Mouse (Mus musculus) brain, embryonic 18.5 days (tissue): ENCODE data around the gene Idh1.

Source experiments
- DNase-seq: peaks from one replicate; pipeline ENCODE4 v3.0.0-alpha.2; 2012; ENCODE audit warnings: low read depth, low spot score

Idh1 gene

DNA sequence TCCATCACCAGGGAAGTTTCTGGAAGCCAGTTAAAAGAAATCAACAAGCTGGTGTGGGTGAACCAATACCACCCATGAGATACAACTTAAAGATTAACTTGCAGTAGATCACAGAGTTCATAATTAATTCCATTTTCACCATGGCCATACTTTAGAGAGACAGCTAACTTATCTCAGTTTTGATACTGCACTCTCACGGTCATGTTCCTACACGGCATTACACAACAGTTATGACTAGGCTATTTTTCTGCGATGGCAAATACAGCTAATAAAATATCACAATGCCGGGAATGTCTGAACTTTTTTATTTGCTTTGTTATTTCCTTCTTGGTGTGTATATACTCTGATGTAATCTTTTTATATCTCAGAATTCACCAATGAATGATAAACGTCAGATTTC lies 9.4 kb downstream of the Idh1 start:
- no peak for DNase-seq

DNA sequence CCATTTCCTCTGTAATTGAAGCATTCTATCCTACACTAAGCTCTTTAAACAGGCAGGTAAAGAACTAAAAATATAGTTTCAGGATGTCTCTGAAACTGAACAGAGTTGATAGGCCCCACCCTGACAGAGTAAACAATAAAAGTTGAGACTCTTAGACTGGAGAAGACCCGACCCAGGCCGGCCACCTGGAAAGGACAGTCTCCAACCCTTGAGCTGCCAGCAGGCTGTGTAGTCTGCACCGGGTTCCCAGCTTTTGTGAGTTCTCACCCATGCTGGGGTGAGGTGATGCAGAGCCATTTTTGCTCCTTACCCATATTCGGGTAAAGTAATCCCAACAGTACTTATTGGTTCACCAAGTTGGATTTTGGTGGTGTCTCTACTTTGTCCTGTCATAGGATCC lies 10.1 kb downstream of the Idh1 start:
- no peak for DNase-seq

GRCm38 (mm10) chr1:65173716-65174115 lies 12.6 kb downstream of the Idh1 start:
- DNase-seq, result no peak

DNA sequence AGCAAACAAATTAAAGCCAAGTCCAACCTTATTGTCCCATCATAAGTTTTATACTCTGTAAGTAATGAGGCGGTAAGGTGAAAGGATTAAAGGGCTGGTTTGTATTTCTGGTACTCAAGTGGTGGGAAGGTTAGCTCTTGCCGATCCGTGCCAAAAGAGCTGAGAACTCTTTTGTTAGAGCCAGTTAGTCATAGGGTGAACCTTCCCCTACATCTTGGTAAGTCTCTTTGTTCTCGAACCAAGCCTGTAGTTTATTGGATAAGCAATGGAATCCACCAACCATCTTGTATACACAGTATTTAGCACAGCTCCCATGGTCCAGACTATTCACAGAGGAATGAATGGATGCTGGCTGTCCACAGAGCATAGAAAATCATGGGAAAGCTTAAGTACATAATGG lies 14.7 kb downstream of the Idh1 start:
- no peak for DNase-seq

- DNase-seq, result no peak
These were observed 16.4 kb downstream of the Idh1 start for GRCm38 (mm10) chr1:65169947-65170346.

- DNase-seq, result no peak
These were observed 16.8 kb downstream of the Idh1 start for GRCm38 (mm10) chr1:65169536-65169935.

DNA sequence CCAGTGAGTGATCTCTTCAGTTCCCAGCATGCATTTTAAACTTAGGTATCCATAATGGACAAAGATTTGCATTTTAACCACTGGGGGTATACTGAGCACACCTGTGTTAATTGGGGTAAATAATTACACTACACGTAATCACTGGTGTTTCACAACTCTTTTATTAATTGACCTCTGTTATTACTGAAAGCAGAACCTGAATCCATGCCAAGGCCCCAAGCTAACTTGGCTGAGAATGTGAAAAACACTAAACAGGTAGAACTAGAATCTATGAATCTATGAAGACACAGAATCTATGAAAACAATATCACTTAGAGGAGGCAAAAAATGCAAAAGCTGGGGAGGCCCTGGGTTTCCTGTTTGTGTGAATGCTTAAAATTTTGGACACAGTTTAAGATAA lies 18.8 kb downstream of the Idh1 start:
- DNase-seq, result no peak

GRCm38 (mm10) chr1:65162210-65162609 lies 24.1 kb downstream of the Idh1 start:
- DNase-seq, result no peak

DNA sequence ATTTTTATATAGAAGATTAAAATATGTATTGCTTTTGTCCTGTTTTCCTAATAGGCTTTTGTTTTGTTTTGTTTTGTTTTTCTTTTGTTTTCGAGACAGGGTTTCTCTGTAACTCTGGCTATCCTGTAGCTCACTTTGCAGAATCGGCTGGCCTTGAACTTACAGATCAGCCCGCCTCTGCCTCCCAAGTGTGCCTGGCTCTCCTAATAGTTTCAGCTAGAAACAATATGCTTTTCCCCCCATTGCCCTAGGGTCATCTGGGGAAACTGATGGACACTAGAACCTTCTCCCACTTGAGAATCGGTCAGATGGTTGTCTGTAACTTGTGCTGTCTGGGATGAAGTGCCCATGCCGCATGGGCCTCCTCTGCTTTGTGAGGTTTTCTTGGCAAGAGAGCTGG lies 30.2 kb downstream of the Idh1 start:
- no peak for DNase-seq

- DNase-seq, result no peak
These were observed 31.5 kb downstream of the Idh1 start for GRCm38 (mm10) chr1:65154814-65155213.

GRCm38 (mm10) chr1:65147971-65148370 lies 38.3 kb downstream of the Idh1 start:
- no peak for DNase-seq

DNA sequence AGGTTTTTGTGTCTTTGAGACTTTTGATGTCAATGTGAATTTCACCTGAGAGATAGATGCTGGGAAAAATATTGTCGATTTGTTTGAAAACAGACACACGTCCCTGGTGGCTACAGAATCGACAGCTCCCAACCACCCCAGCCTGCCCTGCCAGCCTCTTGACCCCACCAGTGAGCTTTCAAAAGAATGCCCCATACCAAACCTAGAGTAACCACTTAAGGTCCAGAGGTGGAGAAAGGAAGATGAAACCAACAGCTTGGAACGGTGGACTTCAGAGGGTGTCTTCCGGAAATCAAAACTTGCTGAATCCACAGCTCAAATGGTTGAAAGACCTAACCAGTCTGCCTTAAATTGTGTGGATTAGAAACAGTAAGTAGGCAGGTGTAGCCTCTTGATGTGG lies 39.0 kb downstream of the Idh1 start:
- DNase-seq, result no peak

GRCm38 (mm10) chr1:65146601-65147000 lies 39.7 kb downstream of the Idh1 start:
- DNase-seq, result no peak

DNA sequence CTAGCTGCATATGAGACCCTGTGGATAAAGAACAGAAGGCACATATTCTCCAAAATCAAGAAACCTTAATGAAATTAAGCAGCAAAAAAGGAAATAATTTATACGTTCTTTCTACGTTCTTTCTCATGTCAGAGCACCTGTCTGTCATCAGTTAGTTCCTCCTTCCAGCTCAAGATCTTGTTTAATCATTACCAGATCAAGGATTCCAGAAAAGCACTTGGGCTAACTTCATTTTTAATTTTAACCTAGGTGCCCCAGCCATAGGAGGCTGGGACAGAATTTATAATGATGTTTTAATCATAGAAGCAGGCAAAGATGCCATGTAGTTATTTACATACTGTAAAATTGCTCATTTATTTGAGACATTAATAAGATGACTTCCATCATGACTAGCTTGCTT lies 41.5 kb downstream of the Idh1 start:
- DNase-seq, result no peak

GRCm38 (mm10) chr1:65137560-65137959 lies 48.7 kb downstream of the Idh1 start:
- DNase-seq, result no peak

DNA sequence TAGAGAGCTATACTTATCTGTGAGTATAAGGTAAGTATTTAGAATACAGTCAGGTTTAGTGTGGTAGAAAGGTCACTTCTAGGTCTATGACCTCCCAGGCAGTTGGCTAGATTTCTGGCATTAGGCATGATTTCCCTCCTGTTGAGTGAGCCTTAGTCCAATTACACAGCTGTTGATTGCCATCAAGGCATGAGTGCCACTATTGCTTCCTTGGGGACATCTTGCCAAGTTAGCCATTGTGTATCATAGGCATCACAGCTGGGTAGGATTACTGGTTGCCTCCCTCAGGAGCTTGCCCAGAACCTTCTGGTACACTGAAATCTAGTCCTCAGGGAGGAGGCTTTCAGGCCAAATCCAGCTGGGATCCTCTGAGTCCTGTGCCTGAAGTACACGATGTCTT lies 53.5 kb downstream of the Idh1 start:
- no peak for DNase-seq

- no peak for DNase-seq
These were observed 54.6 kb downstream of the Idh1 start for GRCm38 (mm10) chr1:65131671-65132070.

DNA sequence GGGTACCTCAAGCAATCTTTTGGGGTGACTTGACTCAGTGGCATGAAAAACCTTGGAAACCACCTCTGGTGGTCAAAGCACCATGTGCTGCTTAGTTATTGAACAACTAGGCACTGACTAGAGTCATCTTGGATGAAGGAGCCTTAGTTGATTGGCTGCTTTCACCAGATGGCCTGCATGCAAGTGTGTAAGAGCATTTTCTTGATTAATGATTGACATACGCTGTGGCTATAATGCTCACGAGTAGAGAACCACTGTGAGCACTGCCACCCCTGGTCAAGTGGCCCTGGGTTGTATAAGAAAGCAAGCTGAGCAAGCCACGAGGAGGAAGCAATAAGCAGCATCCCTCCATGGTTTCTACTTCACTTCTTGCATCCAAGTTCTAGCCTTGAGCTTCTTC lies 56.1 kb downstream of the Idh1 start:
- no peak for DNase-seq

GRCm38 (mm10) chr1:65129634-65130180 lies 56.6 kb downstream of the Idh1 start:
- no peak for DNase-seq

- no peak for DNase-seq
These were observed 63.5 kb downstream of the Idh1 start, which contains the start of gene D630023F18Rik for GRCm38 (mm10) chr1:65122574-65123372. Gene D630023F18Rik (minus strand): TSS chr1:65123214.

DNA sequence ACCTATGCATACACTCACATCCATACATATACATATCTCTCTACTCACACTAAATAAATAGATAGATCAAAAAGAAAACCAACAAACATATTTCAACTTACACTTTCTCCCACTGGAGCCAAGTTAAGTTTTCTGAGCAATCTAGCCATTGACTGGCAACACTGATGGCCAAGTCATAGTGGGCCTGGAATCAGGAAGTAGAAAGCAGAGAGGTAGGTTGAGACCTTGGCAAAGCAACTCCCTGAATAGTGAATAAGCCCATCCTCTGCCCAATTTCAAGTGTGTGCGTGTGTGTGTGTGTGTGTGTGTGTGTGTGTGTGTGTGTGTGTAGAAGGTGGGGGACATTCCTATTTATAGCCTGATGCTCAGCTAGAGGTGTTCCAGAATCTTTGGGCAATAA lies 66.9 kb downstream of the Idh1 start, which contains the start of gene Gm28845:
Gene Gm28845, minus strand, starts transcription at position 121 of the 400 bp plus-strand sequence.
- no peak for DNase-seq

GRCm38 (mm10) chr1:65118150-65118913 lies 68.0 kb downstream of the Idh1 start:
- no peak for DNase-seq
